Mouse (Mus musculus): ENCODE measurements around the gene Kcnd3. TPM values are rescaled to one million over a fixed set of nuclear protein-coding genes. Genes with fewer than 3 reads are reported as not detected.
A peak's percentile ranks its signal among the peaks of the same experiment; 100 is the strongest.

Kcnd3 gene
- total and polyA plus RNA-seq, 3 experiments = 8.4 to 11.8 (median 9.0) TPM

DNA sequence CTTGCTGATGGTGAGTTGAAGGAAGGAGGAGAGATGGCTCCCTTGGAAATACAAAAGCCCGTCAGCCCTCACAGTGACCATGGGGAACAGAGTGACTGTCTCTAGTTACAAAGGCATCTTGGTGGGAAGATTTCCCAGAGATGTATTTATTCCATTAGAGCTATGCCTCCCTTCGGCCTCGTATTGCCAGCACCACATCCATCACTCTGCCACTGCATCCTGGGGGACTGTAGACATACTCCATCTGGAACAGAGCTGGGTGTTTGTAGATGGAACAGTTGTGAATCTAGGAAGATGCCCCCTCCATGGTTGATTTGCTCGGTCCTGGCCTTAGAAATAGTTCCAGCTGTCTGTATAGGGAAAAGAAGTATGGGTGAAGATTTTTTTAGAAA lies 160.3 kb downstream of the Kcnd3 start:
- Histone ChIP-seq H3K27ac (no peak overlapping the region), H3K27me3 (ENCODE audit: control insufficient read depth, insufficient read depth, low read length) (no peaks in the 10 kb centered on the region), H3K36me3 (ENCODE audit: control insufficient read depth, insufficient read depth, low read length) (no peaks in the 10 kb centered on the region), H3K4me1 (ENCODE audit: control insufficient read depth, insufficient read depth, low read length) (no peaks in the 10 kb centered on the region), H3K79me2 (replicated peaks; ENCODE audit: control insufficient read depth, insufficient read depth, low read length) (no peaks in the 10 kb centered on the region), H3K9ac (ENCODE audit: low read depth, low read length) (no peak overlapping the region), H3K4me3 (no peak overlapping the region)
- no peak for TF ChIP-seq CTCF (IDR thresholded peaks at IDR 0.05)
- TF ChIP-seq EP300 (IDR thresholded peaks at IDR 0.05; ENCODE audit: insufficient read depth, low read depth, low read length) = no peak
- no peak for TF ChIP-seq POLR2A (IDR thresholded peaks at IDR 0.05; ENCODE audit: insufficient read depth, low read depth, low read length)
- intact Hi-C loops (cut with DNase I) = no loop called here
- no peak for DNase-seq
- 75% methylated on average over 4 of the region's 4 CpGs for WGBS

GRCm38 (mm10) chr3:105616861-105617743 lies 165.0 kb downstream of the Kcnd3 start:
- Histone ChIP-seq H3K9ac (ENCODE audit: low read depth, low read length) (no peak overlapping the region), H3K36me3 (ENCODE audit: control insufficient read depth, insufficient read depth, low read length) (no peaks in the 10 kb centered on the region), H3K79me2 (replicated peaks; ENCODE audit: control insufficient read depth, insufficient read depth, low read length) (no peaks in the 10 kb centered on the region), H3K4me1 (ENCODE audit: control insufficient read depth, insufficient read depth, low read length) (peaks cover 4% of the 10 kb centered on the region), H3K27me3 (ENCODE audit: control insufficient read depth, insufficient read depth, low read length) (no peaks in the 10 kb centered on the region), H3K27ac (no peak overlapping the region), H3K4me3 (no peak overlapping the region)
- 93% methylated on average over 2 of the region's 2 CpGs for WGBS
- TF ChIP-seq POLR2A (IDR thresholded peaks at IDR 0.05; ENCODE audit: insufficient read depth, low read depth, low read length) (no peak), EP300 (IDR thresholded peaks at IDR 0.05; ENCODE audit: insufficient read depth, low read depth, low read length) (no peak), CTCF (IDR thresholded peaks at IDR 0.05) (no peak)
- intact Hi-C loops (cut with DNase I) = no loop called here
- no peak for DNase-seq

DNA sequence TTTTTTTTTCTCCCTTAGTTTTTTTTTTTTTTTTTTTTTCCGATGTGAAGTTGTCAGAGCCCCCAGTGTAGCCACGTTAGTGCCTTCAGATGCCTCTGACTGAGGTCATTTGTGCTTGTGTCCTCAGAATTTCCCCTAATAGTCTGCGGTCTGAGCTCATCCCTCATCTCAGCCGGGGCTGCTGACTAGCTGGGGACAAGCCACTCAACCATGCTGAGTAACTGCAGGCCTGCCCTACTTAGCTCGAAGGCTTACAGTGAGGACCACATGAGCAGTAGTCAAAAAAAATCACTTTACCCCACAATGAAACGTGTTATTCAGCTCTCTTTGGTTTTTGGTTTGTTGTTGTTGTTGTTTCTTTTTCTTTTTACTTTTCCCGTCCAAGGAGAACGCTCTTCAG lies 169.0 kb downstream of the Kcnd3 start:
- Histone ChIP-seq H3K27me3 (ENCODE audit: control insufficient read depth, insufficient read depth, low read length) (no peaks in the 10 kb centered on the region), H3K4me3 (no peak overlapping the region), H3K27ac (peak overlapping the region; percentile 51), H3K4me1 (ENCODE audit: control insufficient read depth, insufficient read depth, low read length) (peaks cover 4% of the 10 kb centered on the region), H3K79me2 (replicated peaks; ENCODE audit: control insufficient read depth, insufficient read depth, low read length) (no peaks in the 10 kb centered on the region), H3K36me3 (ENCODE audit: control insufficient read depth, insufficient read depth, low read length) (no peaks in the 10 kb centered on the region), H3K9ac (ENCODE audit: low read depth, low read length) (no peak overlapping the region)
- TF ChIP-seq CTCF (IDR thresholded peaks at IDR 0.05) (no peak), POLR2A (IDR thresholded peaks at IDR 0.05; ENCODE audit: insufficient read depth, low read depth, low read length) (no peak), EP300 (IDR thresholded peaks at IDR 0.05; ENCODE audit: insufficient read depth, low read depth, low read length) (no peak)
- DNase-seq = no peak
- 41% methylated on average over 8 of the region's 8 CpGs for WGBS
- intact Hi-C loops (cut with DNase I) = no loop called here

GRCm38 (mm10) chr3:105623137-105623536 lies 171.0 kb downstream of the Kcnd3 start:
- DNase-seq = no peak
- WGBS = 35% methylated on average over 4 of the region's 4 CpGs
- Histone ChIP-seq H3K9ac (ENCODE audit: low read depth, low read length) (no peak overlapping the region), H3K4me3 (no peak overlapping the region), H3K36me3 (ENCODE audit: control insufficient read depth, insufficient read depth, low read length) (no peaks in the 10 kb centered on the region), H3K27me3 (ENCODE audit: control insufficient read depth, insufficient read depth, low read length) (no peaks in the 10 kb centered on the region), H3K27ac (no peak overlapping the region), H3K79me2 (replicated peaks; ENCODE audit: control insufficient read depth, insufficient read depth, low read length) (no peaks in the 10 kb centered on the region), H3K4me1 (ENCODE audit: control insufficient read depth, insufficient read depth, low read length) (peaks cover 4% of the 10 kb centered on the region)
- TF ChIP-seq EP300 (IDR thresholded peaks at IDR 0.05; ENCODE audit: insufficient read depth, low read depth, low read length) (no peak), CTCF (IDR thresholded peaks at IDR 0.05) (no peak), POLR2A (IDR thresholded peaks at IDR 0.05; ENCODE audit: insufficient read depth, low read depth, low read length) (no peak)
- intact Hi-C loops (cut with DNase I) = no loop called here

DNA sequence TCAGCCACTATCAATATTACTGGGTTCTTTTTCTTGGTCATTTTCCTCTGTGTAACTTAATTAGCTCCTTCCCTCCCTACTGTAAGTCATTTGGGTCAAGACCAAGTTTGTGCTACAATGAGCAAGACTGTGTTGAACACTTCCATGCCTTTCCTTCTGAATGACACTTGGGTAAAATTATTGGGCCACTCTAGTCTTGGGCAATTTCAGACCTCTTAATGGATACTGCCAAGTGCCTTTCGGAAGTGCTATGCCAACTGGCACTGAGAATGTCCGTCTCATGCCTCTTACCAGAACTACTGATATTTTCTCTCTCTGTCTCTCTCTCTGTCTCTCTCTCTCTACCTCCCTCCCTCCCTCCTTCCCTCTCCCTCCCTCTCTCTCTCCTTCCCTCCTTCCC lies 173.8 kb downstream of the Kcnd3 start:
- intact Hi-C loops (cut with DNase I) = no loop called here
- no peaks in the 10 kb centered on the region for H3K27me3 ChIP-seq (ENCODE audit: control insufficient read depth, insufficient read depth, low read length)
- no peaks in the 10 kb centered on the region for H3K79me2 ChIP-seq (replicated peaks; ENCODE audit: control insufficient read depth, insufficient read depth, low read length)
- TF ChIP-seq POLR2A (IDR thresholded peaks at IDR 0.05; ENCODE audit: insufficient read depth, low read depth, low read length) (no peak), CTCF (IDR thresholded peaks at IDR 0.05) (no peak), EP300 (IDR thresholded peaks at IDR 0.05; ENCODE audit: insufficient read depth, low read depth, low read length) (no peak)
- no peak overlapping the region for H3K9ac ChIP-seq (ENCODE audit: low read depth, low read length)
- no peak overlapping the region for H3K4me3 ChIP-seq
- H3K4me1 ChIP-seq (ENCODE audit: control insufficient read depth, insufficient read depth, low read length) = peaks cover 2% of the 10 kb centered on the region; the same call in 1 of the 2 replicates
- 64% methylated on average over 2 of the region's 2 CpGs for WGBS
- no peak overlapping the region for H3K27ac ChIP-seq
- DNase-seq = peak in 1 of 2 experiments; percentile 27
- no peaks in the 10 kb centered on the region for H3K36me3 ChIP-seq (ENCODE audit: control insufficient read depth, insufficient read depth, low read length)

DNA sequence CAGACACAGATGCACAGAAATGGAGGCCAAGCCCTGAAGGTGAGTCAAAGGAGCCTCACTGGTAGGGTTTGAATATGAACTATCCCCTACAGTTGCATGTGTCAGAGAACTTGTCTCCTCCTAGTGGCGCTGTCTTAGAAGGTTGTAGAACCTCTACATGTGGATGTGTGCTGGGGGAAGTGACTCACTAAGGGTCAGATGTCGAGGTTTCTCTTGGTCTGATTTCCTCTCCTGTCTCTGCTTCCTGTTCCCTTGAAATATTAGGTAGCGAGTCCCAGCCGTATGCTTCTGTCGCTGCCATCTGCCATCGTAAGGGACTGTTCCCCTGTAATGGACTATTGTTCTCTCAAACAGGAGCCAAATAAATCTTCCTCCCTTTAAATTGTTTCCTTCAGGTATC lies 175.1 kb downstream of the Kcnd3 start:
- Histone ChIP-seq H3K36me3 (ENCODE audit: control insufficient read depth, insufficient read depth, low read length) (no peaks in the 10 kb centered on the region), H3K79me2 (replicated peaks; ENCODE audit: control insufficient read depth, insufficient read depth, low read length) (no peaks in the 10 kb centered on the region), H3K27me3 (ENCODE audit: control insufficient read depth, insufficient read depth, low read length) (no peaks in the 10 kb centered on the region), H3K4me3 (no peak overlapping the region), H3K9ac (ENCODE audit: low read depth, low read length) (no peak overlapping the region), H3K4me1 (ENCODE audit: control insufficient read depth, insufficient read depth, low read length) (no peaks in the 10 kb centered on the region), H3K27ac (no peak overlapping the region)
- WGBS = 43% methylated on average over 6 of the region's 6 CpGs
- TF ChIP-seq CTCF (IDR thresholded peaks at IDR 0.05) (peak; percentile 18; the same call in 1 of the 2 replicates), EP300 (IDR thresholded peaks at IDR 0.05; ENCODE audit: insufficient read depth, low read depth, low read length) (no peak)
- no peak for DNase-seq
- intact Hi-C loops (cut with DNase I) = no loop called here

Data from heart, adult 2 months (tissue).